Mouse (Mus musculus) stomach, embryonic 16.5 days (tissue): ENCODE measurements around the gene Krtap4-8. TPM values are rescaled to one million over a fixed set of nuclear protein-coding genes. Genes with fewer than 3 reads are reported as not detected.

Source experiments
- ATAC-seq: fragments of 200-750 bp; cut with Nextera tagmentation; 2 replicates; pipeline ENCODE4 v1.8.0; 2017; ENCODE audit warnings: moderate number of reproducible peaks, moderate TSS enrichment; ENCODE audit not compliant: insufficient read depth, low FRiP score
- H3K27ac ChIP-seq: fragments of 300-500 bp; sonication (generic); 2 replicates; pipeline ENCODE4 v1.5.1; 2014; ENCODE audit warnings: low read length
- H3K27me3 ChIP-seq: fragments of 300-500 bp; sonication (generic); 2 replicates; pipeline ENCODE4 v1.6.1; 2014; ENCODE audit warnings: low read length, control low read depth, mixed read lengths; ENCODE audit not compliant: control insufficient read depth, insufficient read depth
- H3K36me3 ChIP-seq: fragments of 300-500 bp; sonication (generic); 2 replicates; pipeline ENCODE4 v1.6.1; 2014; ENCODE audit warnings: low read length; ENCODE audit not compliant: control insufficient read depth, insufficient read depth
- H3K4me1 ChIP-seq: fragments of 300-500 bp; sonication (generic); 2 replicates; pipeline ENCODE4 v1.6.1; 2014; ENCODE audit warnings: low read length, control low read depth, mixed read lengths; ENCODE audit not compliant: control insufficient read depth, insufficient read depth
- H3K4me2 ChIP-seq: fragments of 300-500 bp; sonication (generic); 2 replicates; pipeline ENCODE4 v1.6.1; 2014; ENCODE audit warnings: low read depth, low read length, mixed read lengths
- H3K4me3 ChIP-seq: fragments of 300-500 bp; sonication (generic); replicated peaks from 2 replicates; pipeline ENCODE4 v1.5.1; 2014; ENCODE audit warnings: mild to moderate bottlenecking, low read length
- H3K9ac ChIP-seq: fragments of 300-500 bp; sonication (generic); 2 replicates; pipeline ENCODE4 v1.6.1; 2014; ENCODE audit warnings: low read length
- H3K9me3 ChIP-seq: fragments of 300-500 bp; sonication (generic); replicated peaks from 2 replicates; pipeline ENCODE4 v1.6.1; 2016; ENCODE audit warnings: low read length, control low read depth; ENCODE audit not compliant: control insufficient read depth
- WGBS: fragments of 180-500 bp; shearing (Covaris S2); extraction: QIAGEN DNeasy Blood & Tissue Kit; methylation state at CpG from one replicate; pipeline ENCODE4 v1.1.7; 2014; 5-methylcytosine and 5-hydroxymethylcytosine counted together
- polyA plus RNA-seq: library from polyadenylated mRNA; unstranded; fragments of >200 nt; fragmentation: Nextera tagmentation; extraction: Ambion mirVana; gene quantifications from 2 replicates; pipeline ENCODE4 v1.2.1, GENCODE M21; 2015

The Krtap4-8 gene
- polyA plus RNA-seq, 1 experiment from 2014 or later: not detected

DNA sequence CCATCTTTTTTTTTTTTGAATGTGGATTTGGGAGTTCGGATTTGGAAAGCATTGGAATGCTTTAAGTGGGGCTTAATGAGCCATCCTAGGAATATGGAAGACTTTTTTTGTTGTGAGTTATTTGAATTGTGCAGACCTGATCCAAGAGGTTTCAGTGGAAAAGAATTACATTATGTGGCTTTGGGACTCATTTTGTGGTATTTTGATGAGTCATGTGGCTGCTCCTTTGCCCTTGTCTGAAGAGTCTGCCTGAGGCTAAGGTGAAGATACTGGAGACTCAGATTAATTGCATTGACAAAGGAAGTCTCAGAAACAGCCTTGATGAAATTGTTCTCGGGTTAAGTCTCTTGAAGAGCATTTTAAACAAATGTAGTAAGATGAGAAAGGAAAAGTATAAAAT, 12.1 kb downstream of the Krtap4-8 start:
- Histone ChIP-seq H3K9me3 (no peaks in the 10 kb centered on the region), H3K27ac (no peak overlapping the region), H3K27me3 (no peaks in the 10 kb centered on the region), H3K36me3 (no peaks in the 10 kb centered on the region), H3K4me1 (no peaks in the 10 kb centered on the region), H3K4me2 (no peak overlapping the region), H3K4me3 (no peak overlapping the region), H3K9ac (no peak overlapping the region)
- WGBS: 62% methylated on average over 2 of the region's 2 CpGs
- no peak for ATAC-seq

DNA sequence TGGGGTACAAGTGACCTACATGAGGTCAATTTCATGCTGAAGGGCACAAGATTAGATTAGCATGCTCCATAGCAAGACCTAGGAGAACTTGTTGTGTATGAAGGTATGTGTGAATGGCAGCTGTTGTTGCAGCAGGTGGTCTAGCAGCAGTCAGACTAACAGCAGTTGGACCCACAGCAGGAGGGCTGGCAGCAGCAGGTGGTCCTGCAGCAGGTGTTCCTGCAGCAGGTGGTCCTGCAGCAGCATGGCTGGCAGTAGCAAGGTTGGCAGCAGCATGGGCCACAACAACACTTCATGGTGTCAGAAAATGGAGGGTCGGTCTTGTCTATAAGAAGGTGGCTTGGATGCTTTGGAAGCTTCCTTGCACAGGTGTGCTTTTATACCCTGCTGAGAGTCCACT, 21.6 kb downstream of the Krtap4-8 start:
- Histone ChIP-seq H3K9me3 (no peaks in the 10 kb centered on the region), H3K36me3 (no peaks in the 10 kb centered on the region), H3K27me3 (no peaks in the 10 kb centered on the region), H3K4me2 (no peak overlapping the region), H3K4me1 (no peaks in the 10 kb centered on the region), H3K4me3 (no peak overlapping the region), H3K27ac (no peak overlapping the region), H3K9ac (no peak overlapping the region)
- WGBS: 85% methylated on average over 1 of the region's 1 CpGs
- ATAC-seq: no peak

DNA sequence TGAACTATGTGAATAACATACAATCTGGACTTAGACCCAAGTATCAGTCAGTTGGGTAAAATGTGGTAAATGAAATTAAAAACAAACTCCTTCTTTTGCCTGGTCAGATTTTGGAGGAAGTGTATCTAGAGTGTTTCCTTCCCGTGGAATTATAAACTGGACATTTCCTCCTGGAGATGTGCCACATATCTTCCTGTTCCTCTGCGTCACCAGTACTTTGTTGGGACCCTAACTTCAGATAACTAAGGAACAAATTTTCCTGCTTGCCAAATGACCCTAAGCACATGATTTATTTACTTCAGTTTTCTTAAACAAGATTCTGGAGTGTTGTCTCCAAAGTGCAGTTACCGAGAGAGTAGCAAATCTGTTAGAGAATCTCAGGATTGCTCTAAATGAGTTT, 36.5 kb downstream of the Krtap4-8 start:
- no peaks in the 10 kb centered on the region for H3K27me3 ChIP-seq
- 61% methylated on average over 3 of the region's 3 CpGs for WGBS
- H3K4me1 ChIP-seq: no peaks in the 10 kb centered on the region
- H3K9ac ChIP-seq: no peak overlapping the region
- ATAC-seq: no peak
- H3K4me2 ChIP-seq: no peak overlapping the region
- H3K9me3 ChIP-seq: no peaks in the 10 kb centered on the region
- no peak overlapping the region for H3K27ac ChIP-seq
- no peak overlapping the region for H3K4me3 ChIP-seq
- no peaks in the 10 kb centered on the region for H3K36me3 ChIP-seq

DNA sequence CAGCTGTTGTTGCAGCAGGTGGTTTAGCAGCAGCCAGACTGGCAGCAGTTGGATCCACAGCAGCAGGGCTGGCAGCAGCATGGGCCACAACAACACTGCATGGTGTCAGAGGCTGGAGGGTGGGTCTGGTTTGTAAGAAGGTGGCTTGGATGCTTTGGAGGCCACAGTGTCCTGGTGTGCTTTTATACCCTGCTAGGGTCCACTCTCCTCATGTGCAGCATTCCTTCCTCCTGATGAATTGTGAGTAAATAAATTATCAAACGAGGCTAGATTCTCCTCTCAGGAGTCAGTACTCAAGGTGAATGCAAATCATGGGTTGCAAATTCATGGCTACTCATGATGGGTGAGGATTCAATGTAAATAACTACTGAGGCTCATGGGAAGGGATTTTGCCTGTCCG, 46.3 kb downstream of the Krtap4-8 start, which contains the start of gene Gm14180:
Gene Gm14180, minus strand, starts transcription at position 101 of the 400 bp plus-strand sequence.
- Histone ChIP-seq H3K36me3 (no peaks in the 10 kb centered on the region), H3K27me3 (no peaks in the 10 kb centered on the region), H3K4me2 (no peak within 1 kb of the TSS), H3K4me3 (no peak within 1 kb of the TSS), H3K9me3 (no peaks in the 10 kb centered on the region), H3K9ac (no peak within 1 kb of the TSS), H3K27ac (no peak within 1 kb of the TSS), H3K4me1 (no peaks in the 10 kb centered on the region)
- ATAC-seq: no peak
- 58% methylated on average over 2 of the region's 2 CpGs for WGBS

Other genes starting within 250 kb of the Krtap4-8 start
- gene Krt40, start 237.5 kb downstream of the Krtap4-8 start, polyA plus RNA-seq: not detected in 2 replicates
- not detected in 2 replicates for gene Krtap3-3, start 229.8 kb downstream of the Krtap4-8 start, polyA plus RNA-seq
- not detected in 2 replicates for gene Krtap3-2, start 223.9 kb downstream of the Krtap4-8 start, polyA plus RNA-seq
- not detected in 2 replicates for gene Gm11939, start 221.2 kb downstream of the Krtap4-8 start, polyA plus RNA-seq
- not detected in 2 replicates for gene Krtap3-1, start 214.1 kb downstream of the Krtap4-8 start, polyA plus RNA-seq
- gene Krtap1-5, start 199.7 kb downstream of the Krtap4-8 start, polyA plus RNA-seq: not detected in 2 replicates
- gene Krtap1-4, start 197.1 kb downstream of the Krtap4-8 start, polyA plus RNA-seq: not detected in 2 replicates
- not detected in 2 replicates for gene Krtap1-3, start 189.4 kb downstream of the Krtap4-8 start, polyA plus RNA-seq
- gene Krtap9-3, start 182.6 kb downstream of the Krtap4-8 start, polyA plus RNA-seq: not detected in 2 replicates
- gene Gm11938, start 177.4 kb downstream of the Krtap4-8 start, polyA plus RNA-seq: not detected in 2 replicates
- not detected in 2 replicates for gene Gm11937, start 170.5 kb downstream of the Krtap4-8 start, polyA plus RNA-seq
- gene Krtap2-4, start 165.9 kb downstream of the Krtap4-8 start, polyA plus RNA-seq: not detected in 2 replicates
- not detected in 2 replicates for gene Gm11562, start 160.3 kb downstream of the Krtap4-8 start, polyA plus RNA-seq
- gene Krtap4-1, start 152.5 kb downstream of the Krtap4-8 start, polyA plus RNA-seq: not detected in 2 replicates
- gene Krtap4-2, start 145.6 kb downstream of the Krtap4-8 start, polyA plus RNA-seq: not detected in 2 replicates
- not detected in 2 replicates for gene Krtap4-7, start 136.6 kb downstream of the Krtap4-8 start, polyA plus RNA-seq
- gene Gm11555, start 130.5 kb downstream of the Krtap4-8 start, polyA plus RNA-seq: not detected in 2 replicates
- gene Gm11563, start 121.7 kb downstream of the Krtap4-8 start, polyA plus RNA-seq: not detected in 2 replicates
- not detected in 2 replicates for gene Krtap4-6, start 114.7 kb downstream of the Krtap4-8 start, polyA plus RNA-seq
- gene Gm14190, start 90.0 kb downstream of the Krtap4-8 start, polyA plus RNA-seq: not detected in 2 replicates
- not detected in 2 replicates for gene Gm14180, start 46.4 kb downstream of the Krtap4-8 start, polyA plus RNA-seq
- gene Gm11595, start 7.8 kb downstream of the Krtap4-8 start, polyA plus RNA-seq: not detected in 2 replicates
- gene Krtap4-9, start 4.5 kb upstream of the Krtap4-8 start, polyA plus RNA-seq: not detected in 2 replicates
- not detected in 2 replicates for gene Gm11596, start 12.8 kb upstream of the Krtap4-8 start, polyA plus RNA-seq
- gene Gm11569, start 18.2 kb upstream of the Krtap4-8 start, polyA plus RNA-seq: not detected in 2 replicates
- not detected in 2 replicates for gene Gm11554, start 23.7 kb upstream of the Krtap4-8 start, polyA plus RNA-seq
- gene Krtap4-13, start 29.2 kb upstream of the Krtap4-8 start, polyA plus RNA-seq: not detected in 2 replicates
- not detected in 2 replicates for gene Gm11564, start 35.0 kb upstream of the Krtap4-8 start, polyA plus RNA-seq
- gene 2300003K06Rik, start 57.4 kb upstream of the Krtap4-8 start, polyA plus RNA-seq: not detected in 2 replicates
- not detected in 2 replicates for gene Krtap4-16, start 70.9 kb upstream of the Krtap4-8 start, polyA plus RNA-seq
- gene Gm11568, start 77.2 kb upstream of the Krtap4-8 start, polyA plus RNA-seq: not detected in 2 replicates
- gene Gm11559, start 83.8 kb upstream of the Krtap4-8 start, polyA plus RNA-seq: not detected in 2 replicates
- gene Krtap9-1, start 92.7 kb upstream of the Krtap4-8 start, polyA plus RNA-seq: not detected in 2 replicates
- gene Gm11567, start 98.5 kb upstream of the Krtap4-8 start, polyA plus RNA-seq: not detected in 2 replicates
- not detected in 2 replicates for gene Krtap31-1, start 127.2 kb upstream of the Krtap4-8 start, polyA plus RNA-seq
- gene Gm11565, start 134.0 kb upstream of the Krtap4-8 start, polyA plus RNA-seq: not detected in 2 replicates
- gene Krtap31-2, start 155.6 kb upstream of the Krtap4-8 start, polyA plus RNA-seq: not detected in 2 replicates
- not detected in 2 replicates for gene Krtap9-5, start 167.8 kb upstream of the Krtap4-8 start, polyA plus RNA-seq
- gene Krtap29-1, start 198.3 kb upstream of the Krtap4-8 start, polyA plus RNA-seq: not detected in 2 replicates
- not detected in 2 replicates for gene Krtap16-1, start 205.9 kb upstream of the Krtap4-8 start, polyA plus RNA-seq
- not detected in 2 replicates for gene Krtap17-1, start 213.3 kb upstream of the Krtap4-8 start, polyA plus RNA-seq
- 0.23 and 0.34 TPM in 2 replicates for gene Krt33a, start 235.5 kb upstream of the Krtap4-8 start, polyA plus RNA-seq
- gene Krt33b, start 249.2 kb upstream of the Krtap4-8 start, polyA plus RNA-seq: 0.30 TPM in 1 of 2 replicates, not detected in the other